In genomic region chr5:103423305-103423926, GRCm38 (mm10) we compare ENCODE assay signal across 8 mouse cellular contexts. TPM values are rescaled to one million over a fixed set of nuclear protein-coding genes. Genes with fewer than 3 reads are reported as not detected.
DNase-seq lines count a peak whose midpoint lies in the region; ATAC-seq and TF ChIP-seq lines count a peak whose summit lies in the region.

No protein-coding gene starts in this region.

- peak overlapping the region; percentile 79 for H3K4me2 ChIP-seq in lung, embryonic 14.5 days
- H3K4me2 ChIP-seq in hindbrain, embryonic 12.5 days (replicated peaks), result peak overlapping the region; percentile 92
- H3K4me2 ChIP-seq in liver, embryonic 14.5 days (ENCODE audit: low read depth), result peak overlapping the region; percentile 98

- H3K9ac ChIP-seq in lung, embryonic 14.5 days, result no peak overlapping the region
- H3K9ac ChIP-seq in hindbrain, embryonic 12.5 days, result no peak overlapping the region
- H3K9ac ChIP-seq in liver, embryonic 14.5 days (replicated peaks), result no peak overlapping the region

- no peak for TF ChIP-seq EP300 in liver, embryonic 14.5 days (IDR thresholded peaks at IDR 0.05; ENCODE audit: low read depth)

- no peak overlapping the region for H3K4me3 ChIP-seq in lung, embryonic 14.5 days (ENCODE audit: low read depth, low read length)
- 0 out of 2 replicates have a peak overlapping the region, but pooled peaks have one; percentile 82 for H3K4me3 ChIP-seq in hindbrain, embryonic 12.5 days
- no peak overlapping the region; a peak in 1 of 4 replicates for H3K4me3 ChIP-seq in liver, embryonic 14.5 days (ENCODE audit: insufficient read depth in 1 of 2, low read depth in 2 of 2, low read length in 2 of 2)

- H3K9me3 ChIP-seq in lung, embryonic 14.5 days (ENCODE audit: low read depth, low read length), result no peaks in the 10 kb centered on the region
- H3K9me3 ChIP-seq in hindbrain, embryonic 12.5 days (replicated peaks), result no peaks in the 10 kb centered on the region
- no peaks in the 10 kb centered on the region for H3K9me3 ChIP-seq in liver, embryonic 14.5 days (ENCODE audit: control insufficient read depth, low read length)

- peak; percentile 30 for DNase-seq in lung, embryonic 14.5 days
- no peak for DNase-seq in lung, adult 18-20 months
- DNase-seq in liver, embryonic 14.5 days (ENCODE audit: low read depth in 3 of 3, low spot score in 3 of 3), result no peak
- peak; percentile 59 for DNase-seq in testis, postnatal 10 days (ENCODE audit: low spot score)
- DNase-seq in cerebellum, postnatal 25 days, result no peak
- DNase-seq in gastrocnemius, adult 18-20 months (ENCODE audit: low spot score), result no peak
- no peak for DNase-seq in adrenal gland, adult 18-20 months (ENCODE audit: low spot score in 2 of 2)

- peak overlapping the region; percentile 60 for H3K27ac ChIP-seq in lung, embryonic 14.5 days (ENCODE audit: low read depth)
- peak overlapping the region; percentile 60 for H3K27ac ChIP-seq in hindbrain, embryonic 12.5 days
- no peak overlapping the region for H3K27ac ChIP-seq in liver, embryonic 14.5 days

- ATAC-seq in lung, embryonic 14.5 days (ENCODE audit: insufficient read depth), result no peak
- ATAC-seq in hindbrain, embryonic 12.5 days (ENCODE audit: low FRiP score), result no peak
- ATAC-seq in liver, embryonic 14.5 days (ENCODE audit: insufficient read depth), result no peak

- 24% methylated on average over 6 of the region's 6 CpGs for WGBS in lung, embryonic 14.5 days
- 6% methylated on average over 6 of the region's 6 CpGs for WGBS in hindbrain, embryonic 12.5 days
- 10% methylated on average over 6 of the region's 6 CpGs for WGBS in liver, embryonic 14.5 days (ENCODE audit: insufficient replicate concordance)

- H3K36me3 ChIP-seq in lung, embryonic 14.5 days (ENCODE audit: insufficient read depth), result no peaks in the 10 kb centered on the region
- H3K36me3 ChIP-seq in hindbrain, embryonic 12.5 days, result no peaks in the 10 kb centered on the region
- no peaks in the 10 kb centered on the region for H3K36me3 ChIP-seq in liver, embryonic 14.5 days (replicated peaks; ENCODE audit: control insufficient read depth, insufficient read depth, low read depth)

- H3K4me1 ChIP-seq in lung, embryonic 14.5 days (ENCODE audit: insufficient read depth), result peaks cover 12% of the 10 kb centered on the region
- peaks cover 29% of the 10 kb centered on the region for H3K4me1 ChIP-seq in hindbrain, embryonic 12.5 days
- peaks cover 2 to 11% of the 10 kb centered on the region in 2 experiments for H3K4me1 ChIP-seq in liver, embryonic 14.5 days (replicated peaks; ENCODE audit: control insufficient read depth in 2 of 2, insufficient read depth in 2 of 2, low read length in 1 of 2)

- TF ChIP-seq CTCF in lung, embryonic 14.5 days (IDR thresholded peaks at IDR 0.05; ENCODE audit: low read depth), result no peak
- TF ChIP-seq CTCF in liver, embryonic 14.5 days (IDR thresholded peaks at IDR 0.05; ENCODE audit: low read depth), result no peak

- H3K27me3 ChIP-seq in lung, embryonic 14.5 days (ENCODE audit: insufficient read depth, low read length), result no peaks in the 10 kb centered on the region
- 0 out of 2 replicates have a peak, but pooled peaks cover 4% of the 10 kb centered on the region for H3K27me3 ChIP-seq in hindbrain, embryonic 12.5 days
- H3K27me3 ChIP-seq in liver, embryonic 14.5 days (ENCODE audit: control insufficient read depth, insufficient read depth, low read length), result peaks cover 11% of the 10 kb centered on the region

RNA-seq across cellular contexts. Expression of gene Ptpn13, which starts 1.6 kb away (rescaled TPM):
- 15.7 and 16.2 TPM in 2 replicates for polyA plus RNA-seq in lung, embryonic 14.5 days (2014; fragmentation: Nextera tagmentation; extraction: Ambion mirVana)
- polyA plus RNA-seq in hindbrain, embryonic 12.5 days (2016; fragmentation: Nextera tagmentation; extraction: Ambion mirVana), result 19.2 and 19.3 TPM in 2 replicates
- polyA plus RNA-seq in liver, embryonic 14.5 days (2012; rRNA removed), result 0.78 and 1.0 TPM in 2 replicates
- 0.53 and 0.73 TPM in 2 replicates for polyA plus RNA-seq in liver, embryonic 14.5 days (2014; fragmentation: Nextera tagmentation; extraction: Ambion mirVana)
- 1 to 10 TPM; 1.7 to 2.3 TPM for total RNA-seq in gastrocnemius, adult 18-20 months (2021)
- 10 to 100 TPM; 20.9 to 36.1 TPM for total RNA-seq in adrenal gland, adult 18-20 months (2021)

Comparison
In these comparisons a context has a peak if more than half of its experiments do, and no peak if none do; other contexts are left out.
1. DNase-seq: peak in lung, embryonic 14.5 days (single experiment) and testis, postnatal 10 days (single experiment); none in lung, adult 18-20 months (0 of 2), liver, embryonic 14.5 days (0 of 3), cerebellum, postnatal 25 days (0 of 2), gastrocnemius, adult 18-20 months (single experiment) and adrenal gland, adult 18-20 months (0 of 2).
2. Peak in every context shown above with its lines, with median percentiles within 50 percentile points of each other: H3K4me2 ChIP-seq.